Mouse (Mus musculus): ENCODE measurements around the gene Aldh3a2. TPM values are rescaled to one million over a fixed set of nuclear protein-coding genes. Genes with fewer than 3 reads are reported as not detected.

Aldh3a2 gene
- polyA plus RNA-seq, 1 experiment from 2014 or later: 47.5 TPM

GRCm38 (mm10) chr11:61278445-61279077 lies 11.3 kb upstream of the Aldh3a2 start:
- H3K4me1 ChIP-seq (ENCODE audit: control insufficient read depth, insufficient read depth, low read length): no peaks in the 10 kb centered on the region
- H3K4me2 ChIP-seq (replicated peaks; ENCODE audit: low read depth, low read length): no peak overlapping the region
- H3K9ac ChIP-seq (replicated peaks; ENCODE audit: low read depth, low read length): no peak overlapping the region
- no peaks in the 10 kb centered on the region for H3K9me3 ChIP-seq (ENCODE audit: control insufficient read depth, low read depth, low read length)
- H3K27me3 ChIP-seq (ENCODE audit: control insufficient read depth, insufficient read depth, low read length): no peaks in the 10 kb centered on the region
- ATAC-seq (ENCODE audit: insufficient number of reproducible peaks, insufficient read depth, low FRiP score, low read depth): no peak
- H3K36me3 ChIP-seq (ENCODE audit: control insufficient read depth, insufficient read depth, low read length): no peaks in the 10 kb centered on the region
- no peak overlapping the region for H3K4me3 ChIP-seq (ENCODE audit: low read depth, low read length)
- WGBS: 71% methylated on average over 8 of the region's 8 CpGs
- peak overlapping the region; percentile 44; the same call in 1 of the 2 replicates for H3K27ac ChIP-seq (ENCODE audit: low read length)

DNA sequence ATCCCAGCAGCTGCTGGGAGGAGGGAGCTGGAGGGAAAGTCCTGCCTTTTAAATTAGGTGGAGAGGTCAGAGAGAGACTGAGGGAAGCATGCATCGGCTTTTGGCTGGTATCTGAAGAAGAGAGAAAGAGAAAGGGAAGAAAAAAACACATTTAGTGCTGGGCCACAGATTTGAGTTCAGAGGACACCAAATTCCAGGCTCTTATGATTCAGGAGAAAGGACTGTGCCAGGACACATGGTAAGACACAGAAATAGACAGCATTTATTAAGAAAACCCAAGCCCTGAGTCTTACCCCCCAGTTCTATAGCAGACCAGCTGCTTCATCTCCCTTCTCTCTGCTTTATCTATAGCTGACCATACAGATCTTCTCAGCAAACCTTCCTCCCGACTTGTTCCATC lies 10.7 kb upstream of the Aldh3a2 start:
- H3K9ac ChIP-seq (replicated peaks; ENCODE audit: low read depth, low read length): no peak overlapping the region
- no peaks in the 10 kb centered on the region for H3K27me3 ChIP-seq (ENCODE audit: control insufficient read depth, insufficient read depth, low read length)
- no peaks in the 10 kb centered on the region for H3K36me3 ChIP-seq (ENCODE audit: control insufficient read depth, insufficient read depth, low read length)
- no peaks in the 10 kb centered on the region for H3K9me3 ChIP-seq (ENCODE audit: control insufficient read depth, low read depth, low read length)
- no peaks in the 10 kb centered on the region for H3K4me1 ChIP-seq (ENCODE audit: control insufficient read depth, insufficient read depth, low read length)
- no peak overlapping the region for H3K4me3 ChIP-seq (ENCODE audit: low read depth, low read length)
- WGBS: 48% methylated on average over 2 of the region's 2 CpGs
- H3K27ac ChIP-seq (ENCODE audit: low read length): peak overlapping the region; percentile 44; the same call in 1 of the 2 replicates
- ATAC-seq (ENCODE audit: insufficient number of reproducible peaks, insufficient read depth, low FRiP score, low read depth): no peak
- no peak overlapping the region for H3K4me2 ChIP-seq (replicated peaks; ENCODE audit: low read depth, low read length)

- Histone ChIP-seq H3K9ac (replicated peaks; ENCODE audit: low read depth, low read length) (no peak overlapping the region), H3K36me3 (ENCODE audit: control insufficient read depth, insufficient read depth, low read length) (no peaks in the 10 kb centered on the region), H3K4me1 (ENCODE audit: control insufficient read depth, insufficient read depth, low read length) (no peaks in the 10 kb centered on the region), H3K9me3 (ENCODE audit: control insufficient read depth, low read depth, low read length) (no peaks in the 10 kb centered on the region), H3K4me3 (ENCODE audit: low read depth, low read length) (no peak overlapping the region), H3K27ac (ENCODE audit: low read length) (no peak overlapping the region), H3K27me3 (ENCODE audit: control insufficient read depth, insufficient read depth, low read length) (no peaks in the 10 kb centered on the region), H3K4me2 (replicated peaks; ENCODE audit: low read depth, low read length) (no peak overlapping the region)
- ATAC-seq (ENCODE audit: insufficient number of reproducible peaks, insufficient read depth, low FRiP score, low read depth): no peak
- 73% methylated on average over 3 of the region's 3 CpGs for WGBS
Measured at GRCm38 (mm10) chr11:61276482-61276881, 9.2 kb upstream of the Aldh3a2 start.

DNA sequence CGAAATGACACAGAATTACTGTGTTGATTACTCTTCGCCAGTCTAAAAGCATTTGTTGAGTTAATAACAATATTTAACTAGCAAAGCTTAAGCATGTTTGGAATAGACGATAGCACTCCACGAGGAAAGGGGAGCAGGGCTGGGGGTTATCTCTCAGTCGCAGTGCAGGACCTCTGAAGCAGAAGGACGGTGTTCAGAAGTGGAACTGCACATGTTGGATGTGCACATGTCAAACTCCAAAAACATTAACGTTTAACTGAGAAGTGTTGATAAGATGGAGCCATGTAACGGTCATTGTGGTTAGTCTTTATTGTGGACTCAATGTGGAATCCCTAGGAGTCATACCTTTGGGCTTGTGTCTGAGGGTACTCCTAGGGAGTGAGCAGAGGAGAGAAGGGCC lies 7.8 kb upstream of the Aldh3a2 start:
- Histone ChIP-seq H3K9ac (replicated peaks; ENCODE audit: low read depth, low read length) (no peak overlapping the region), H3K4me3 (ENCODE audit: low read depth, low read length) (no peak overlapping the region), H3K4me1 (ENCODE audit: control insufficient read depth, insufficient read depth, low read length) (no peaks in the 10 kb centered on the region), H3K27me3 (ENCODE audit: control insufficient read depth, insufficient read depth, low read length) (no peaks in the 10 kb centered on the region), H3K9me3 (ENCODE audit: control insufficient read depth, low read depth, low read length) (no peaks in the 10 kb centered on the region), H3K4me2 (replicated peaks; ENCODE audit: low read depth, low read length) (no peak overlapping the region), H3K36me3 (ENCODE audit: control insufficient read depth, insufficient read depth, low read length) (no peaks in the 10 kb centered on the region), H3K27ac (ENCODE audit: low read length) (no peak overlapping the region)
- ATAC-seq (ENCODE audit: insufficient number of reproducible peaks, insufficient read depth, low FRiP score, low read depth): no peak
- 40% methylated on average over 8 of the region's 8 CpGs for WGBS

GRCm38 (mm10) chr11:61274421-61274820 lies 7.2 kb upstream of the Aldh3a2 start:
- no peak overlapping the region for H3K9ac ChIP-seq (replicated peaks; ENCODE audit: low read depth, low read length)
- no peak overlapping the region for H3K4me3 ChIP-seq (ENCODE audit: low read depth, low read length)
- WGBS: 61% methylated on average over 1 of the region's 1 CpGs
- no peak overlapping the region for H3K27ac ChIP-seq (ENCODE audit: low read length)
- no peaks in the 10 kb centered on the region for H3K9me3 ChIP-seq (ENCODE audit: control insufficient read depth, low read depth, low read length)
- ATAC-seq (ENCODE audit: insufficient number of reproducible peaks, insufficient read depth, low FRiP score, low read depth): no peak
- no peak overlapping the region for H3K4me2 ChIP-seq (replicated peaks; ENCODE audit: low read depth, low read length)
- no peaks in the 10 kb centered on the region for H3K27me3 ChIP-seq (ENCODE audit: control insufficient read depth, insufficient read depth, low read length)
- H3K36me3 ChIP-seq (ENCODE audit: control insufficient read depth, insufficient read depth, low read length): no peaks in the 10 kb centered on the region
- H3K4me1 ChIP-seq (ENCODE audit: control insufficient read depth, insufficient read depth, low read length): no peaks in the 10 kb centered on the region

- Histone ChIP-seq H3K9ac (replicated peaks; ENCODE audit: low read depth, low read length) (no peak overlapping the region), H3K27ac (ENCODE audit: low read length) (peak overlapping the region; percentile 11; the same call in 1 of the 2 replicates), H3K4me3 (ENCODE audit: low read depth, low read length) (no peak overlapping the region), H3K4me2 (replicated peaks; ENCODE audit: low read depth, low read length) (no peak overlapping the region), H3K4me1 (ENCODE audit: control insufficient read depth, insufficient read depth, low read length) (no peaks in the 10 kb centered on the region), H3K36me3 (ENCODE audit: control insufficient read depth, insufficient read depth, low read length) (no peaks in the 10 kb centered on the region), H3K9me3 (ENCODE audit: control insufficient read depth, low read depth, low read length) (no peaks in the 10 kb centered on the region), H3K27me3 (ENCODE audit: control insufficient read depth, insufficient read depth, low read length) (no peaks in the 10 kb centered on the region)
- no peak for ATAC-seq (ENCODE audit: insufficient number of reproducible peaks, insufficient read depth, low FRiP score, low read depth)
- 70% methylated on average over 2 of the region's 2 CpGs for WGBS
Measured at GRCm38 (mm10) chr11:61273928-61274327, 6.7 kb upstream of the Aldh3a2 start.

- H3K4me2 ChIP-seq (replicated peaks; ENCODE audit: low read depth, low read length): no peak overlapping the region
- no peaks in the 10 kb centered on the region for H3K27me3 ChIP-seq (ENCODE audit: control insufficient read depth, insufficient read depth, low read length)
- H3K36me3 ChIP-seq (ENCODE audit: control insufficient read depth, insufficient read depth, low read length): no peaks in the 10 kb centered on the region
- no peaks in the 10 kb centered on the region for H3K9me3 ChIP-seq (ENCODE audit: control insufficient read depth, low read depth, low read length)
- no peak overlapping the region for H3K4me3 ChIP-seq (ENCODE audit: low read depth, low read length)
- H3K4me1 ChIP-seq (ENCODE audit: control insufficient read depth, insufficient read depth, low read length): no peaks in the 10 kb centered on the region
- H3K27ac ChIP-seq (ENCODE audit: low read length): no peak overlapping the region
- ATAC-seq (ENCODE audit: insufficient number of reproducible peaks, insufficient read depth, low FRiP score, low read depth): no peak
- no peak overlapping the region for H3K9ac ChIP-seq (replicated peaks; ENCODE audit: low read depth, low read length)
Measured at GRCm38 (mm10) chr11:61271612-61272011, 4.3 kb upstream of the Aldh3a2 start.

DNA sequence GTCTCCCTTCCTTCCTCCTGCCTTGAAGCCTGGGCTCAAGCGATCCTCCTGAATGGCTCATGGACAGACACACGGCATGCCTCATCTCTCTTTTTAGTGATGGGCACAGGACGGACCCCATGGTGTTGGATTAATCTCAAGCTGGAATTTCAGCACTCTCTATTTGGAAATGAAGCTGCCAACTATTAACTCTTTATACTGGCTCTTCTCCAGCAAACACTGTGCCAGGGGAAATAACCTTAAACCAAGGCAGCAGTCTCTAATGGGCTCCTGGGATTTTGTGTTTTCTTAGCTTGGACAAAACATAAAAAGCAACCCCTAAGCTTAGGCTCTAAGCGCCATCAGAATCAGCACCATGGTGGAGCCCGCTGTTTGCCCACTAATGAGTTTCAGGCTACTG lies 3.1 kb upstream of the Aldh3a2 start:
- 86% methylated on average over 5 of the region's 5 CpGs for WGBS
- no peak overlapping the region for H3K9ac ChIP-seq (replicated peaks; ENCODE audit: low read depth, low read length)
- H3K4me2 ChIP-seq (replicated peaks; ENCODE audit: low read depth, low read length): no peak overlapping the region
- H3K4me3 ChIP-seq (ENCODE audit: low read depth, low read length): no peak overlapping the region
- H3K27ac ChIP-seq (ENCODE audit: low read length): no peak overlapping the region
- no peaks in the 10 kb centered on the region for H3K9me3 ChIP-seq (ENCODE audit: control insufficient read depth, low read depth, low read length)
- no peaks in the 10 kb centered on the region for H3K4me1 ChIP-seq (ENCODE audit: control insufficient read depth, insufficient read depth, low read length)
- no peaks in the 10 kb centered on the region for H3K36me3 ChIP-seq (ENCODE audit: control insufficient read depth, insufficient read depth, low read length)
- no peaks in the 10 kb centered on the region for H3K27me3 ChIP-seq (ENCODE audit: control insufficient read depth, insufficient read depth, low read length)
- no peak for ATAC-seq (ENCODE audit: insufficient number of reproducible peaks, insufficient read depth, low FRiP score, low read depth)

All from stomach, embryonic 14.5 days (tissue).